Mouse (Mus musculus) bone marrow macrophage, adult 2 months (primary cell): ENCODE data around the gene Hoxc12. TPM values are rescaled to one million over a fixed set of nuclear protein-coding genes. Genes with fewer than 3 reads are reported as not detected.

Experiments used
- H3K27ac ChIP-seq: 2 replicates; pipeline ENCODE4 v1.5.1; 2012; ENCODE audit warnings: low read depth, low read length; ENCODE audit not compliant: insufficient read depth
- H3K4me1 ChIP-seq: 2 replicates; pipeline ENCODE4 v1.6.1; 2012; ENCODE audit warnings: low read length; ENCODE audit not compliant: control insufficient read depth, insufficient read depth
- H3K4me3 ChIP-seq: 2 replicates; pipeline ENCODE4 v1.5.1; 2012; ENCODE audit warnings: mild to moderate bottlenecking, low read length, moderate library complexity; ENCODE audit not compliant: insufficient read depth
- CTCF ChIP-seq: IDR thresholded peaks from 2 replicates; pipeline ENCODE4 v1.5.1; 2012; ENCODE audit warnings: low read depth, mild to moderate bottlenecking, low read length, moderate library complexity
- POLR2A ChIP-seq: IDR thresholded peaks from 2 replicates; pipeline ENCODE4 v1.6.1; 2012; ENCODE audit warnings: mild to moderate bottlenecking, low read depth, low read length, borderline replicate concordance
- polyA plus RNA-seq: library from polyadenylated mRNA; stranded (reverse); fragments of >200 nt; gene quantifications from 2 replicates; pipeline ENCODE4 v1.2.4, GENCODE M21; 2012; ENCODE audit not compliant: missing spikeins, insufficient read depth, insufficient read length

The Hoxc12 gene
- not detected in 2 replicates for polyA plus RNA-seq

DNA sequence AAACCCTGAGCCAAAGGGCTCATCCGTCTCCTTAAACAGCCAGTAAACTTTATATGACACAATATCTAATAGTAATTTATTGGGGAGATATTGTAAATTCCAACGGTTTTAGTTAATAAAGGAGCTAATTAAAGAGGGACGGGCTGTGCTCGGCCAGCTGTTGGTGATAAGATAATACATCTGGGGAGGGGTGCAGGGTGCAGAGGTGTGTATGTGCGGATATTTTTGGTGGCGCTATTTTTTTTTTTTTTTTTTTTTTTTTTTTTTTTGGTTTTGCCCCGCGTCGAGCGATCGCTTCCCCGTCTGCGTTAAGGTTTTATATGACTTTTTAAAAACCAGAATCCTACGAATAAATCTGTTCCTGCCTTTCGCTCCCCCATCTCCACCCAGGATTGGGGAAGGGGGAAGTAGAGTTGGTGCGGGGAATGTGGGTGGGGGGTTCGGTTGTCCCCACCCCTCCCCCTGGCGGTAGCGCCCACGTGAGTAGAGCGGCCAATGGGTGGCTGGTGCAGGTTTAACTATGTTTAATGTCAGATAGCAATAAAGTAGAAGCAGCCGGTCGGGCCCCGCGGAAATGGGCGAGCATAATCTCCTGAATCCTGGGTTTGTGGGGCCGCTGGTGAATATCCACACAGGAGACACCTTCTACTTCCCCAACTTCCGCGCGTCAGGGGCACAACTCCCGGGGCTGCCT, at the start of gene Hoxc12:
Hoxc12 (plus strand) TSS at position 479 of the 694 bp plus-strand sequence.
- Histone ChIP-seq H3K4me3 (no peak within 1 kb of the TSS), H3K27ac (no peak within 1 kb of the TSS), H3K4me1 (no peaks in the 10 kb centered on the region)
- TF ChIP-seq CTCF (no peak), POLR2A (no peak)

DNA sequence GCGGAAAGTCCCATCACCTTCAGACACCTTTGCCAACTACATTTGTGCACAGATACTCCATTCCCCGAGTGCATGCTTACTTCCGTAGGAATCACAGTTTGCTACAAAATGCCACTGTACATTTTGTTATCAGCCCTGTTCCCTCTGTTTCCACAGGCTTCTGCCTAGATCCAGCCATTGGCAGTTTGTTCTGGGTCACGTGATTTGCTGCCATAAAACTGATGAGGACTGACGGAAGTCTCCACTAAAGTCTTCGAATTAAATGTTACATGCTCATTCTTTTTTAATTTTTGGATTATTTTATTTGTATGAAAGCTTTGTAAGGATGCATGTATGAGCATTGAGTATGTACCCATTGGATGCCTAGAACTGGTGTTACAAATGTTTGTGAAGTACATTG, 41.4 kb upstream of the Hoxc12 start:
- no peaks in the 10 kb centered on the region for H3K4me1 ChIP-seq
- no peak overlapping the region for H3K27ac ChIP-seq
- H3K4me3 ChIP-seq = no peak overlapping the region
- TF ChIP-seq CTCF (no peak), POLR2A (no peak)

DNA sequence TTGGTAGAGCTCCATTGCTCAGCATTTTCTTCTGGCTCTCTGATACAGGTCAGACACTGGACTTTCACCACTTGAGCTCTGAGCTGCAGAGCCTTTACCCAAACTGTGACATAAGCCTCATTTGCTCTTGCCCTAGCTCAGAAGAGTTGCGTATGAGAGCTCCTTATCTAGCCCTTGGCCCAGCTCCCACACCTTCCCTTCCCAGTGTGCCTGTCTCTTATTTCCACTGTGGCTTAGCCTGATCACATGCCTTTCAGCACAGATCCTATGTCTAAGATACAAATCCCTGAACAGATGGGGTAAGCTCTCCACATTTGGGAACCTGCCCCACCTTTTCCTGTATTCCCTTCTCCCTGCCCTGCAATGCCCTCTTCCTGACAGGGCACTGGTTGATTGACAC, 31.6 kb upstream of the Hoxc12 start:
- H3K27ac ChIP-seq = no peak overlapping the region
- H3K4me1 ChIP-seq = no peaks in the 10 kb centered on the region
- no peak overlapping the region for H3K4me3 ChIP-seq
- TF ChIP-seq POLR2A (no peak), CTCF (no peak)

DNA sequence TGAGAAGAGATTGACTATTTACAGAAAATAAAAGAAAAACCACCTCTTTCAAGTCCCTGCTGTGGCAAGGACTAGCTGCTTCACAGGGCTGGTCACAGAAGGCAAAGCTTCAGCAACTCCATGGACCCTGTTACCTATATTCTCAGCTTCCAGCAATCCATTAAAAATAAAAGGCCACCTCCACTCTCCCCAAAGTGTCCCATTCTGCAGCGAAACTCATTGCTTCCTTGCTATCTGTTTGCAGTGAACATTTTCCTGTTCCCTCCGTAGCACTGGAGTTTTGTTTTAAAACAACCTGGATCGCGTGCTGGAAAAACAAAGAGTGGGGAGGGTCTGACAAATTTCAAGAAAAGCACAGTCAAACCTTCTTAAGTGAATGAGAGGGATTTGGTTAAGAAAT, 27.0 kb upstream of the Hoxc12 start:
- Histone ChIP-seq H3K27ac (no peak overlapping the region), H3K4me3 (no peak overlapping the region), H3K4me1 (no peaks in the 10 kb centered on the region)
- no peak for TF ChIP-seq POLR2A
- TF ChIP-seq CTCF = no peak

GRCm38 (mm10) chr15:102910038-102910437, 26.5 kb upstream of the Hoxc12 start:
- Histone ChIP-seq H3K27ac (no peak overlapping the region), H3K4me1 (no peaks in the 10 kb centered on the region), H3K4me3 (no peak overlapping the region)
- TF ChIP-seq POLR2A = no peak
- no peak for TF ChIP-seq CTCF

- Histone ChIP-seq H3K27ac (no peak overlapping the region), H3K4me3 (no peak overlapping the region), H3K4me1 (no peaks in the 10 kb centered on the region)
- no peak for TF ChIP-seq CTCF
- TF ChIP-seq POLR2A = no peak
These were observed 26.0 kb upstream of the Hoxc12 start for GRCm38 (mm10) chr15:102910496-102911095.

DNA sequence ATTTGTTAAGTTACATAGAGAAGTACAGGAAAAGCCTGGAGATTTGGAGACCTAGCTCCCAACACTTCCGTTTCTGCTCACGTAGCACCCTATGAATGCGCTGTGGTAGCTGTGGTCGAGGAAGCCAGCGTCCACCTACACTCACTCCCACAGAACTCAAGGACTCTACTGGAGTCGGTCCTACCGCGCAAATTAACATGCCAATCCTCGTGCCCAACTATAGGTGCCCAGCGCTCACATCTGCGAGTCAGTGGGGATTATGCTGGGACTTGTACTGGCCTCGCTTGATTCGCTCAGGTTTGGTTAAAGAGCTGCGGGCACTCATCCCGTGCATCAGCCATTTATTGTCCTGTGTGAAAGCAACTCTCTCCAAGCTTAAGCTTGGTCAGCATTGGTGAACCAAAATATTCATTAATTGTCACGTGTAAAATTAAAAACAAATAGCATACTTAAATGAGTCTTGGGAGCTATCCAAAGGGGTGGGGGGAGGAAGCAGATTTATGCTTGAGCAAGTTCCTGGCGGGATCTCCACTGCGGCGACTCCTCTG, 23.4 kb upstream of the Hoxc12 start:
- H3K27ac ChIP-seq = no peak overlapping the region
- H3K4me1 ChIP-seq = no peaks in the 10 kb centered on the region
- H3K4me3 ChIP-seq = no peak overlapping the region
- no peak for TF ChIP-seq POLR2A
- no peak for TF ChIP-seq CTCF

DNA sequence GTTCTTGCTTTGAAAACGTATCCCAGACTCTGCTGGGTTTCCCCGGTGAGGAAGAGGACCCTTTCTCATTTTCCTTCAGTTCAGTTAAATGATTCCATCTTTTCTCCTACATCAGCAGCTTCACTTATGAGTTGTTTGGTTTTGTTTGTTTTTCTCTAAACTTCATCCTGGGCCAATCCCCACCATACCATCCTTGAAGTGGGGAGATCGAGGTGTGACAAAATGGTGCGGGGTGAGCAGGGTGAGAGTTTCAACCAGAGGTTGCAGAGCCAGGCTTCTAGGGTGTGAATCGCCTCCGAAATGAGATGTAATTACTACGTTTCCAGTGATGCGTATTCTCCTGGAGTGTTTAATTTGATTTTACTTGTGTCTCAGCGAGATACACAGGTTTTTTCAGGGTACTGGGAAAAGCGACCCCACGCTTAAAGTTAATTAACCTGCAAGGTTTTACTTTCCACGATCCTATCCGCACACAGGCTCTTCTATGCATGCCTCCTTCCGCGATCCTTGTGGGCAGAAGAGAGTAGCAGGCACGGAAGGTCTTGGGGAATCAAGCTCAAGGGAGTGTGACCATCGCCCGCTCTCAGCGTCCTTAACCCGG, 18.5 kb upstream of the Hoxc12 start:
- H3K4me1 ChIP-seq = no peaks in the 10 kb centered on the region
- no peak overlapping the region for H3K27ac ChIP-seq
- H3K4me3 ChIP-seq = no peak overlapping the region
- no peak for TF ChIP-seq CTCF
- no peak for TF ChIP-seq POLR2A

GRCm38 (mm10) chr15:102918611-102919265, 17.8 kb upstream of the Hoxc12 start:
- TF ChIP-seq CTCF = no peak
- TF ChIP-seq POLR2A = no peak
- Histone ChIP-seq H3K4me3 (no peak overlapping the region), H3K4me1 (no peaks in the 10 kb centered on the region), H3K27ac (no peak overlapping the region)
